Mouse (Mus musculus) embryo, embryonic 9.5 days (tissue): ENCODE results near the gene Atxn1.

Experiments used
- DNase-seq: peaks from one replicate; pipeline ENCODE4 v3.0.0-alpha.2; 2017; ENCODE audit errors: extremely low spot score

Atxn1 gene

DNA sequence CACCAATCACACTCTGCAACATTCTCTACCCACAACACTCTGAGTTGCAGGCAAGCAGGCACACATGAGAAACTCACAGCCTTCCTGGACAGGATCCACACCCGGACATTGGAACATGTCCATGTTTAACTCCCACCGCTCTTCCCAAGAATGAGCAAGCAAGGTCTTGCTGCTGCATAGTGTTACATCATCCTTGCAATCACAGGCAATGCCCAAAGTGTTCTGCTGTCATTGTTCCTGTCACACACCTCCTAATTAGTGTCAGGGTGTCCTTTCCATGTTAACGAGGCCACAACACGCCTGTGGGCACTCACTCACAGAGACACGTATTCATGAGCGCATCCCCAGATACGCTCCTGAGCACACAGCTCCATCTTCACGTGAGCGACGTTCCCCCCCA lies 181.1 kb downstream of the Atxn1 start:
- DNase-seq, result no peak

DNA sequence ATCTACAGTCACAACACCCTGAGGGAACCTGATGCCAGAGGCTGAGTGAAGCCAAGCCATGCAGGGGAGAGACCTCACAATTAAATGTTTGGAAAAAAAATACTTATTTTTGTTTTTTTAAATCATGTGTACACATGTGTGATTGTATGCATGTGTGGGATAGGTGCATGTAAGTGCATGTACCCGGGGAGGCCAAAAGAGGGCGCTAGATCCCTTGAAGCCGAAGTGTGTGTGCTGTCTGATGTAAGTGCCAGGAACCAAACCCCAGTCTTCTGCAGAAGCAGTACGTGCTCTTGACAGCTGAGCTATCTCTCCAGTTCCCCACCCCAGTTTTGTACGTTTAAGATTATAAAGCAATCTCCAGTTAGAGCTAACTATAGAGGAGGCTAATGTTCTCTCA lies 186.1 kb downstream of the Atxn1 start:
- DNase-seq, result no peak

DNA sequence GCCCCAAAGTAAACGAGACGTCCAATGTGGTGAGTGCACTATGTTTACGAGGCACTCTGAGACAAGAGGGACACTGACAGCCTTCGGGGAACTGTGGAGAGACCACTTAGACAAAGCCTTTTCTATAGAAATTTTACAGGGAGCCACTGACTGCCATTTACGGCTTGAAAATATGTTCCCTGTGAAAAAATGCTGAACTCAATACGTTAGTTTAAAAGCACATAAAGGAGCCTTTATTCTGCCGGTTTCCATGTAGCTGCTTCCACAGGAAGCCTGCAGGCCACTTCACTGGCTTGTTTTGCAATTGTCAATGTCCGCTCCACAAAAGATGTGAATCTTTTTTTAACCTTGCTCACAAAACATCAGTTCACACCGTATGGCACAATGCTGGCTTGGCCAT lies 186.6 kb downstream of the Atxn1 start:
- peak; percentile 3 for DNase-seq

DNA sequence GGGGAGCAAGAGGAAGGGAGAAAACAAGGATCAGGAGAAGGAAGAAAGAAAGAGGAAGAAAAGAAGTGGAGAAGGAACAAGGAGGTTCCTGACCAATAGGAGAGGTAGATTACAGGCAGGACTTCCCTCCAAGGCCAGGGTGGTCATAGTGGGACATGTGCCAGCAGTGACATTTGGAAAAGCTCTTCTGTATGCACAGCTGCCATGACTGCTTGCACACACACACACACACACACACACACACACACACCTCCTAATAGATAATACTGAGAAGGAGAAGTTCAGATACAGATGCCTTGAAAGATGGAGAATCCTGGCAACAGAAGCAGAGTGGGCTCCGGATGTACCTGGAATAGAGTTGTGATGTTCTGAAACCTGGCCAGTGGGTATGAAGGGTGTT lies 189.3 kb downstream of the Atxn1 start:
- no peak for DNase-seq

DNA sequence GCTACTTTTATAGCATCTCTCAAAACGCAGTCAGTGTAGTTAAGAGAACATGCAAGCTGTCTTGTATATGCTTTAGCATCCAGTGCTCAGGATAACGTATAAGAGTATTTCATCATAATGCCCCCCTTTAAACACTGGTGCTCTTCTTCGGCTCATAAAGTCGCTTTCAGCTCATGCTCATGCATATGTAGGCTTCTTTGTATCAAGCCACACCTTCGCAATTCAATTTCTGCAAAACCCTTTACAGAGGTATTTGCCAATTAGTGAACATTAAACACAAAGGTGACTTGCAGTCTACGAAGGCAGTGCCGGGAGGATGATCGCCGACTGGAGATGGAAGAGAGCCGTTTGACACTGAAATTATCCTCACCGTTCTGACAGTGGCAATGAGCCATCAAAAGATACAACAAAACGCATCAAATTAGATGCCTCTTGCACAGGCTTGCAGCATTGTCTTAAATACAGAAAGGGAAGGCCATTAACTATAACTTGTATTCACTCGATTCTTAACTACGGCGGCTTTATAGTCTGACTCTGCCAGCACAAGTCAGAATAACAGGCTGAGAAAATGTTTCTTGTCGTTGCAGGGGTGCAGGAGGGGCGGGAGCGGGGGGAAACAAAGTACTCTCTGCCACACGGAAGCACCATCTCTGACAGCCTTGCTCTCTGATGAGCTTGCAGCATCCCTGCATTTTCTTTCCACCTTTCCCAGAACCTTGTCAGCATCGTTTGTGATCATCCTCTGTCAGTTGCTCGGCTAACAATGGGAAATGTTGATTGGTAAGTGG lies 191.2 kb downstream of the Atxn1 start:
- no peak for DNase-seq

DNA sequence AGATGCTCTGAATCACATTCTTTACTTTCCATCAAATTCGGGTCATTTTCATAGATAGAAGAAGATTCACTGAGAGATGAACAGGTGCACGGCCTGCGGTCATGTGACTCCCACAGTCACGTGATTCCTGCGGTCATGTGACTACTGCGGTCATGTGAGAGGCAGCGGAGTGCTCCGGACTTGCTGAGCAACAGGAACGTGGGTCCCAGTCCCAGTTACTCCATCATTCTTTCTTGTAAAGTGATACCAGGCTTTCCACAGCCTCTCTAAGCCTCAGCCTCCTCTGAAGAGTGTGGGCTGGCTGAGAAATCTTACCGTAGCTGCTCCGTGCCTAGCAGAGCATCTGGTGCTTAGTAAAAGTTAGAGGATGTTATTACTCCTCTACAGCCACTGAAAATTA lies 195.1 kb downstream of the Atxn1 start:
- no peak for DNase-seq

DNA sequence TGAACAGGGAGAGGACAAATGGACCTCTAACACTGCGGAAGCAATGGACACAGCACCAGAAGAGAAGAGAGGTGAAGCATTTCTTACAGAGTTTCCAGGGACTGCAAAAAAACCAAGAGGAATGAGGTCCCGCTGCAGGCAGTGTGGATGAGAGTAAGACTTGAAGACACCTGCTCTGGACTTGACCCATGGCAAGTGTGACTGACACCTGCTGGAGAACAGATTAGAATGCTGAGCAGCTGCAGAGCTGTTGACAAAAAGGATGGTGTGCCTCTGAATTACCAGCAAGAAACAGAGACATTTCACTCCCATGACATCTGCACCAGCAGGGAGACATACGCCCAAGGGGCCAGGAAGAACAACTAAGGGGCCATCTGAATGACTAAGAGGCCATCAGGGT lies 196.6 kb downstream of the Atxn1 start:
- DNase-seq, result no peak

DNA sequence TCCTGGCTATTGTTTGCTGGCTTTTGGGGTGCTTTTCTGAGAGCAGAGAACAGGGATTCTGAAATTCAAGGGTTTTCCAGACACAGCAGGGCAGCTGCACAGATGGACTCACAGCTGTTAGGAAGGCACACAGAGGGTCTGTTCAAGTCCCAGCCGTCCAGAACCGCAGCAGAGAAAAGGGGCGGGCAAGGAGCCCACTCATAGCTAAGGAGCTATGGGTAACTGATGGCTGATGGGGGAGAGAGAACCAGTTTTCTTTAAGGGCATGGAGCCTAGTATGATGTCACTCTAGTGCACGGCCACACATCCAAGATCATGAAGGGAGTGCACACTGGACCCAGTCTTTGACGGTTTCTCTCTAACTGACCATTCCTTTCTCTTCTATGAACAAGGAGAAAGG lies 200.5 kb downstream of the Atxn1 start:
- no peak for DNase-seq

DNA sequence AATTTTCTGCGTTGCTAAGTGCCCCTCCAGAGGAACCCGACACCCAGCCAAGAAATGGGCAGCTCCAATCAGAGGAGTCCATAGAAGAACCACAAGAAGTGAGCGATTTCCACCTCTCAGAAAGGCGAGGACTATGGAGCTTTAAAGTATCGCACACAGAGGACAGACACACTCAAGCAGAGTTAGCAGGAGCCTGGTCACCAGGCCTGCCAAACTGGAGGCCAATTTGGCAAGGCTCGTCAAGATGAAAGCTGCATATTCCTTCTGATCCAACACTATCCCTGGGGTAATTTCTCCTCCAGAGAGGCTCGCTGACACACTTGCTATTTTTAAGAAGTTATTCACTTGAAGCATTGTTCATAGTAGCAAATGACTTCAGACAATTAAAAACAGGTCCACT lies 202.5 kb downstream of the Atxn1 start:
- no peak for DNase-seq

DNA sequence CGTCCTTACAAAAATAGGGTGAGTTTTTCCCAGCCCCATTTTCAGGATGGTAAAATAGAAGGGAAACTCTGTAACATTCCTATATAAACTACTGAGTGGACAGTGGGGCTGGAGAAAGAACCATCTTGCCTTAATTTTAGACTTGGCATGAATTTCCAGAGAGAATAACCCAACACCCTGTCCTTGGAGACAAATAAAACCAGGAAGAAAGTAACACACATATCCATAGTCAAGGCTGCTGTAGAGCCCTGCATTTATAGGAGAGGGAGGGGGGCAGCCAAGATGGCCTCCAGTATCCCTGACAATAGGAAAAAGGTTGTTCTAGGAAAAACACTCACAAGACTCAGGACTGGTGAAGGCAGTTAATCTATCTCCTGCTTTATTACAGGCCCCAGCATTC lies 210.3 kb downstream of the Atxn1 start:
- no peak for DNase-seq

DNA sequence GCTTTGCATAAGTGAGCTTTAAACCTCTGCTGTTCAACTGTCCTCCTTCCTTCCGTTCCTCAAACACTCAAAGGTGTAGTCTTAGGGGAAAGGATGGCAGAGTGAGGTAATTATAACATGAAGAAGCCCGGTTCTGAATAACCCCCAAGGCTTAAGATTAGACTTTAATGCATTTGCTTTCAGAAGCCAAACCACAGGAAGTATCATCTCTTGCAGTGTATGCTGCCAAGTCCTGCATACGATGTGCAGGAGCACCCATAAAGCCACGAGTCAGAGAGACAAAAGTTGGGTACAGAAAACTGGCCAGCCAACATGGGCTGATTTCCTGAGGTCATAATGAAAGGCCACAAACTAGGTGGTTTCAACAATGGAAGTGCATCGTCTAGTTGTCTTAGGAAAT lies 212.3 kb downstream of the Atxn1 start:
- no peak for DNase-seq

DNA sequence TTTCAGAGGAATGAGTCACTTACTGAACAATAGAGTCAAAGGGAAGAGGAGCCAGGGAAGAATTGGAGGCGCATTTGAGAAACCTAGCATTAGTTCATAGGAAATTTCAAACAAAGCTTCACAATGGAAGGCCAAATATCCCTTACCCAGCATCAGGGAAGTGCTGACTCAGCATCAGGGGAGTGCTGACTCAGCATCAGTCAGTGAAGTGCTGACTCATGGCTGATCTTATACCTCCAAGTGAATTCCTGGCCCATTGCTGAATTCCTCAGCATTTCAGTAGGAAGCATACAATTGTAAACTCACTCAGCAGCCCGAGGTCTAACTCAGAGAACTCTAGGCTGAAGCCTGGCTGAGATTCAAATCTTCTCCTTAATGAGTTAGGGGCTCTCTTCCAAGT lies 213.6 kb downstream of the Atxn1 start:
- DNase-seq, result no peak

DNA sequence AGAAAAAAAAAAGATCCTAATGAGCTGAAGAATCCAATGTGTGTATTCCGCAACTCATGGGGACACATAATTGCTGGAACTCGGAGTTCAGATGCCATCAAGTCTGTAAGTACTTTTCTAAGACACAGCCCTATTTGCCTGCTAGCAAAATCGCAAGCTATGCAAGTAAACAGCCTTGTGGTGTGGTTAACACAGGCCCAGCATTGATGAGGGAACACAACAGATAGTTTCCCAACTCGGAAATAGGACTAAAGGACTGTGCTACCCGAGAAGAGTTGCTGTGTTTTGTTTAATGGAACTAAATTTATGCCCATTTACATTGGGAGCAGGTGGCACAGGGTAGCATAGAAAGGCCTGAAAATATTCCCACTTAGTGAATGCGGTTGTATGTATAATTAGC lies 214.2 kb downstream of the Atxn1 start:
- no peak for DNase-seq

DNA sequence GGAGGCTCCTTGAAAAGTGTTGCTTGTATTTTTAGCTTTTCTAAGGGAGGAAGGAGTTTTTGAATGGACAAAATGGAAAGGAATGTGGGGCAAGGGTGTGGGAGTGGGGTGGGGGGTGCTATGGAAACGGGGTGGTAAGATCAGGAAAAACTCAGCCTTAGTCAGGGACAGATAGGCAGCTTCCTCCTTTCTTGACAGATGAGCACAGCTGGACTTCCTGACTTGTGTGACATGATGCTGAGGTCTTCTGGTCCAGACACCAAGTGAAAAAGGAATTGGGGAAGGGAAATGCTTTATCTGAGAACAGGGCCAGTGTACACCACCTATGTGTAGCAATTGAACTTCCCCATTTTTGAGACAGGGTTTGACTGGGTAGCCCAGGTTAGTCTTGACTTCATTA lies 214.9 kb downstream of the Atxn1 start:
- no peak for DNase-seq

DNA sequence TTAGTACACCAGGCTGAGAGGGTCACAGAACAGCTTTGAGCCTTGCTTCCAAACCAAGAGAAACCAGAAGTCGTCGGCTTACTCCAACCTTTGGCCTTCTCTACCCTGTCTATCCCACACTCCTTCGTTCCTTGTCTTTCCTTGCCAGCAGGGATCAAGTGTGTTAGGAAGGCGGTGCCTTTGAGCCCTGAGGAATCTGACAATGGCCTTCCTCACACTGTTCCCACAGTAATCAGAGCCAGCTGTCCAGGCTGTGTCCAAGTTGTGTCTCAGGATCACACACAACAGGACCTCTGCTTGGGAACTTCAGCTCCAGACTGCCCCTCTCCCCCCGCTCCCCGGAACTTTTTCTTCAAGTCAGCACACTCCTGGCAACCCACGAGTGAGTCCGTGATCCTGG lies 215.6 kb downstream of the Atxn1 start:
- no peak for DNase-seq

DNA sequence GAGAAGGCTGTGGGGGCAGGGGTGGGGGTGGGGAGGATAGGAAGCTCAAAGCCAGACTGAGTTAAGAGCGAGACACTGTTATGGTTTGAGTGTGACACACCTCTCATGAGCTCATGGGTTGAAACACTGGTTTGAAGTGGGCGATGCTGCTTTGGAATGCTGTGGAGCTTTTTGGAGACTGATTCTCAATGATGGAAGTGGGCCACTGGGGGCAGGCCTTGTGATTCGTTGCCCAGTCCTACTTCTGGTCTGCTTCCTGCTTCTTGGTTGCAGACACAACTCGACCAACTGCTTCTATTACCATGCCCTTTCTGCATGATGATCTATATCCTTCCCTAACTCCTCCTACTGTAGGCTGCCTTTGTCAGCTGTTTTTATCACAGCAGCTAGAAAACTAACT lies 216.1 kb downstream of the Atxn1 start:
- no peak for DNase-seq

DNA sequence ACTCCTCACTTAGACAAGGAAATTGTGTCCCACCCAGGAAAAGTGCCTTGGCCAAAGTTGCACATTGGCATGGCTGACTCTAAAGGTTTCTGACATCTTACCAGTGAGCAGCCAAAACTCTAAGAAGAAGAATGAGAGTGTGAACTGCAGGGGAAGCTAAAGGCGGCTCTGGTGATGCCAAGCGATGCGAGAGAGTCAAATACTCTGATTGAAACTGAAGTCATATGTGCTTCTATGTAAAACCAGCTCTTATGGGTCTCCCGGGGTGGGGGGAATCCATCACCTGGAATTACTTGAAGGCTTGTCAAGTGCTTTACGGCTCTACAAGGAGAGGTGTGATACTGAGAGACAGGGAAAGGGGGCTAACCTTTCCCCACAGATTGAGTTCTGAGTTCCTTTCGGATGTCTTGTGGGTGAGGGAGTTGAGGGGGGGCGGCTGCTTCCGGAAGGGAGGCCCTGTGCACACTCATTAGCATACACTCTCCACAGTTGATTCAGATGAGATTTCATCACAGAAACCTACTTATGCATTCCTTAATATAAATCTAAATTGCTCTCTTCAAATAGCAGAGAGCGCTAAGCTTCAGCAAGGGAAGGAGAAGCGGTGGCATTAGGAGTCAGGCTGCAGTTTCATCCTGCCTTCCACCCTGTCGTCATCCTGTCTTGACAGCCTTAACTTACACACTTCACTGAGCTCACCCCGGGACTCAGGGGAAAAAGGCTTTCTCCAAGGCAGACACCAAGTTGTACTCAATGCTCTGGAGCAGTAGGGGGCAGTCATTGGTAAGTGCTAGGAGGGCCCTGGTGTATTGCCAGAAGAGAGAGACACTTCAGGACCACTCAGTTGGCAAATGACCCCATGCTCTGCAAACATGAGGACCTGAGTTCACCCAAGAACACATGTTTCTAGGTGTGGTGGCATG lies 218.7 kb downstream of the Atxn1 start:
- no peak for DNase-seq

DNA sequence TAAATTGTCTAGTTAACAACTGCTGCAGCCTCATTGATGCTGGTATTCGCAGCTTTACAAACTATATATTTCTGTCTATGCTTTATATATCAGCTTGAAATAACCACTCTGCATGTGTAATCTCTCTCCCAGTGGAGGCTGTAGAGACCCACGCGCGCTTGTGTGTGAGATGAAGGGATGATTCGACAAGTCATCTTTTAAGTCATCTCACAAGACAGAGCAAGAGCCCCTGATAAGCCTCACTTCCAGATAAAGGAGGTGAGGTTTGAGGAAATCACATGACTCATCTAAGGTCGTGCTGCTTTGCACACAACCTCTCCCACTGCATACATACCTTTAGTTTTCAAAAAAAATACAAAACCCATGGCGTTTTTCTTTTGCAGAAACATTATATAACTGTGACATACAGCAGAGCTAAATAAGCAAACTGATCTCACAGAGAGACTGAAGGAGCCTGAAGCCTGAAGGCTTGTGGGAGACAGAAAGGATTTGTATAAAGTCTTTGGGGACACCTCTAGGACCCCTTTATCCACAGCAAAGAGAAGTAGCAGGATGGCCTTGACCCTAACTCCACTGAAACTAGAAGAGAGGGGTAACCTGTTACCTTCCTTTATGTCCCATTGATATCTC lies 219.9 kb downstream of the Atxn1 start:
- no peak for DNase-seq

DNA sequence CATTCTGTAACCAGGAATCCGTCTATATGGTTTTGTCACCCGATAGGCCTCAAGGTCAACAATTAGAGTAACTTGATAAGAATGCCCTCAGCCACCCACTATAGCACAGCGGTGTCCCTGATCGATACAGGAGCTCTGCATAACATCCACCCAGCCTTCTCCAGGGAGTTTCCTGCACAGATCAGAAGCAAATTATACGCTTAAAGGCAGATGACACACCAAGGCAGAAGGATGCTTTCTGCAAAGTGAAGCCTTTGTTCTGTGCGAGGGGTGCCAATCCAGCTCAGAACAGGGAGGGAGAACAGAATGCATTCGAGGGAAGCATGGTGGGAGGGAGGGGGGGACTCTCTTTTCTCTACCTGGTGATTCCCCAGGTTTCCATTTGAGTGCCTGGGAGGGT lies 221.0 kb downstream of the Atxn1 start:
- DNase-seq, result no peak

DNA sequence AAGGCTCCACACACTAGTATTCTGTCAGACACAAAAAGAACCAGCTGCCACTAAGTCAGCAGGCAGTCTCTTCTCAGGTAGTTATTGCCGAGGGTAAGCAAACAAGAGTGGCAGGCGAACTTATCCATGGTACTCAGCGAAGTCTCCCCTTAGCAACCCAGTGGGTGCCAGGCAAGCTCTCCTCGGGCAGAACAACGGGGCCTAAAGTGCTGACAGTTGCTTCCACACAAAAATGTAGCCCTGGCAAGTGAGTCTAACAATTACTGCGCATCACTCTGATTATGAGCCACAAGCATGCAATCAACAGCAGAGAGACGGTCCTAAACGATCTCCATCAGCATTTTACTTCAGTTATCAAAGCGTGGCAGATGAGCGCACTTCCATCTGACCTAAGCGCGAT lies 224.4 kb downstream of the Atxn1 start:
- DNase-seq, result no peak

DNA sequence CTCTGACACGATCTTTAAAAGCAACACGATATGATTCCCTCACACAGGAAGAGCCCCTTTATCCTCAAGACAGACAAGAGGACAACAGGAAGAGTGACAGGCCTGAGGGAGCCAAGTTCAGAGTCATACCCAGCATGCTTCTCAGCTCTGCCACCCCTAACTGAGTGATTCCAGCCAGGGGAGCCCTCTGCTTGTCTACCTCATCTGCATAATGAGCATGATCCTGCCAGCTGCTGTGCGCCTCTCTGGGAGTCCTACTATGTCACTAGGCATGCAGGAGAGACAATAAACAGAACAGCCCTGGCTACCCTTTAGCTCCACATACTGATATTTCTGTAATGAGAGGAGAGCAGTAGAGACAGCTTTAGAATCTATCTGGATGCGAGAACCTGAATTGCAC lies 228.6 kb downstream of the Atxn1 start:
- DNase-seq, result no peak

DNA sequence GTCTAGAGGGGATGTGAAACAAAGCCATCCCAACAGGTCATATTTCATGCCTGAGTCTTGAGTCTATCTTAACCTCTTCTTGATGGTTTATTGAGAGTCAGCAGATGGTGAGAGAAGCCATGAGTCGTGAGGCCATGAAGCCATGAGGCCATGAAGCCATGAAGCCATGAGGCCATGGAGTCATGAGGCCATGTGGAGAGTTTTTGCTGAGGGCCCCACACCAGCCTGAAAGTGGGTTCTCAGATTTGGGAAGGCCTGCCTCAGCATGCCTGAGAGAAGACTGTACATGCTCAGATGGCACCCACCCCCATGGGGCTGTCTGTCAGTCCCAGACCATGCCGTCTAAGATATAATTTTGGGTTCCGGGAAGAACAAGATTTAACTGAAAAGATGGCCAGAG lies 229.0 kb downstream of the Atxn1 start:
- DNase-seq, result no peak

DNA sequence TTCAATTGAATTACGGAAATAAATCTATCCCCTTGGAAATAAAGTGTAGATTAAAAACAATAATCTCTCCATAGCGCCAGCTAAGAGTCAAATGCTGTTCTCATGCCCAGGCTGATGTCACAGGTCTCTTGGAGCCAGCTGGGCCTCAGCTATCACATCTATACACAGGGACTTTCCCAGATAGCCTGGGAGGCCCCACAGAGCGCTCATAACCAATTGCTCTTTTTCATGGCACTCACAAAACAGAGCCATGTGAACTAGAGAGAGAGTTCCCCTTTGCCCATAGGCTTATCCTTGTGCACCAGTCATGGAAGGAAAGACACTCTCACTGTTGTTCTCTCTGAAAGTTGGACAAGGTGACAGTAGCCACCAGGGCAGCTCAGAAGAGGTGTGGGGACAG lies 230.3 kb downstream of the Atxn1 start:
- no peak for DNase-seq
